Mouse (Mus musculus) neural tube, embryonic 14.5 days (tissue): ENCODE measurements at regions not wholly inside any gene's neighbourhood (a gene's known extent, or its start where the extent isn't known, plus 50 kb on each side); places are given as distances from the start of the nearest gene placed in this dataset.

Experiments
- ATAC-seq: fragments of 200-750 bp; cut with Nextera tagmentation; 2 replicates; pipeline ENCODE4 v1.8.0; 2017; ENCODE audit warnings: low read depth, mild to moderate bottlenecking, moderate TSS enrichment, moderate library complexity
- H3K27ac ChIP-seq: fragments of 300-500 bp; sonication (generic); 2 replicates; pipeline ENCODE4 v1.5.1; 2014; ENCODE audit warnings: low read depth, mild to moderate bottlenecking, control low read depth, low read length, moderate library complexity, mixed read lengths
- H3K27me3 ChIP-seq: fragments of 300-500 bp; sonication (generic); 2 replicates; pipeline ENCODE4 v1.6.1; 2014; ENCODE audit warnings: low read length; ENCODE audit not compliant: control insufficient read depth, insufficient read depth
- H3K36me3 ChIP-seq: fragments of 300-500 bp; sonication (generic); 2 replicates; pipeline ENCODE4 v1.6.1; 2014; ENCODE audit warnings: low read length, mixed read lengths; ENCODE audit not compliant: control insufficient read depth, insufficient read depth
- H3K4me1 ChIP-seq: fragments of 300-500 bp; sonication (generic); 2 replicates; pipeline ENCODE4 v1.6.1; 2014; ENCODE audit warnings: low read length; ENCODE audit not compliant: control insufficient read depth, insufficient read depth
- H3K4me2 ChIP-seq: fragments of 300-500 bp; sonication (generic); 2 replicates; pipeline ENCODE4 v1.6.1; 2014; ENCODE audit warnings: mild to moderate bottlenecking, low read depth, low read length, control low read depth
- H3K4me3 ChIP-seq: fragments of 300-500 bp; sonication (generic); 2 replicates; pipeline ENCODE4 v1.5.1; 2014; ENCODE audit warnings: low read depth, low read length, control low read depth, mixed read lengths
- H3K9ac ChIP-seq: fragments of 300-500 bp; sonication (generic); replicated peaks from 2 replicates; pipeline ENCODE4 v1.6.1; 2014; ENCODE audit warnings: low read depth, mild to moderate bottlenecking, control low read depth, low read length, mixed read lengths
- H3K9me3 ChIP-seq: fragments of 300-500 bp; sonication (generic); 2 replicates; pipeline ENCODE4 v1.6.1; 2016; ENCODE audit warnings: low read length; ENCODE audit not compliant: control insufficient read depth
- WGBS: fragments of 180-500 bp; shearing (Covaris S2); extraction: QIAGEN DNeasy Blood & Tissue Kit; methylation state at CpG from one replicate; pipeline ENCODE4 v1.1.7; 2014; 5-methylcytosine and 5-hydroxymethylcytosine counted together

DNA sequence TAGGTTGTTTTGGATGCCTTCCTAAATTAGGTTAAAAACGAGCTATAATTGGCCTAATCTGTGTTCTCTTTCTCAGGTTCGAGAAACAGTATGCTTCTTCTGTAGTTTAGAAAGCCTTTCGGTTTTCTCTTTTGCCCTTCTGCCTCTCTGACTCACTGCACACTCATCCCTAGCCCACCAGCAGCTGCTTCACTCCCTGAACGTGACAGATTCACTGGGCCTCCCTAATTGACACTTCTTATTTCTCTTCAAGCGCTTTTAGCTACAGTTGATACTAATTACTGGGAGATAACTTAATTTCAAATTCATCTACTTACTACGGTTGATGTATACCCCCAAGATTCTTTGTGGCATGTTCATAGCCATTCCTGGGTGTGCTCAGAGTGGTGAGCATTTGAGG, 208.9 kb upstream of the Tle4 start:
- H3K27me3 ChIP-seq: no peaks in the 10 kb centered on the region
- ATAC-seq: no peak
- H3K9me3 ChIP-seq: no peaks in the 10 kb centered on the region
- H3K4me1 ChIP-seq: no peaks in the 10 kb centered on the region
- H3K36me3 ChIP-seq: no peaks in the 10 kb centered on the region
- 67% methylated on average over 6 of the region's 6 CpGs for WGBS
- no peak overlapping the region for H3K9ac ChIP-seq
- no peak overlapping the region for H3K4me2 ChIP-seq
- H3K4me3 ChIP-seq: no peak overlapping the region
- H3K27ac ChIP-seq: no peak overlapping the region

DNA sequence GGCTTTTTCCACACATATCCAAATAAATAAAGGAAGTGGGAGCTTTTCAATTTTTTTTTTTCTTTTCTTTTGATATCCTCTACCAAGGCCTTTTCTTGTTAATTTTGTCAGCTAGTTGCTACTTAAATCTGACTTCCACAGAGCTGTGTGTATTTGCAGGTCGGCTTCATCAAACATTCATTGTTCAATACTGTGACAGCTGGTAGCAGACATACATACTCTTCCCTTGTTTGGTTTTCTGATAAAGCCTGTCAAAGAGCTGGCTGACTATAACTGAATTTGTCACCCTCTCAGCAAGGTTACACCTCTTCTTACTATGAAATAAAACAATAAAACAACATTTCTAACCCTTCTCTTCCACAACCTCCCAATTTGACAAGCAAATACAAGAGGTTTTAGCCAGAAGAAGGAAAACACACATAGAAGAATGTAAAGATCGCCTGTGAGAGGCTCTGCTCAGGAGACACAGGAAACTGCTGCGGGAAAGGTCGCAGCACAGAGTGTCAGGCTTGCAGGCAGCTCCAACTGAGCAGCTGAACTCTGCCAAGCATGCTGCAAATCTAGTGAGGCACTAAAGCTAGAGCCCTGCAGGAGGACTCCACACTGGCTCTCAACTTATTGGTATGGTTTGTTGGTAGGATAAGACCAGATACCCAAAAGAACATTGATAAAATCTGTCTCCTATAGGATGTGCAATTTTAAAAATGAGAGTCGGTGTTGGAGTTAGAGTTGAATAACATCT, 205.2 kb upstream of the Tle4 start:
- Histone ChIP-seq H3K27ac (no peak overlapping the region), H3K4me3 (no peak overlapping the region), H3K27me3 (no peaks in the 10 kb centered on the region), H3K9ac (no peak overlapping the region), H3K36me3 (no peaks in the 10 kb centered on the region), H3K4me1 (no peaks in the 10 kb centered on the region), H3K9me3 (no peaks in the 10 kb centered on the region), H3K4me2 (no peak overlapping the region)
- WGBS: 33% methylated on average over 5 of the region's 5 CpGs
- no peak for ATAC-seq

DNA sequence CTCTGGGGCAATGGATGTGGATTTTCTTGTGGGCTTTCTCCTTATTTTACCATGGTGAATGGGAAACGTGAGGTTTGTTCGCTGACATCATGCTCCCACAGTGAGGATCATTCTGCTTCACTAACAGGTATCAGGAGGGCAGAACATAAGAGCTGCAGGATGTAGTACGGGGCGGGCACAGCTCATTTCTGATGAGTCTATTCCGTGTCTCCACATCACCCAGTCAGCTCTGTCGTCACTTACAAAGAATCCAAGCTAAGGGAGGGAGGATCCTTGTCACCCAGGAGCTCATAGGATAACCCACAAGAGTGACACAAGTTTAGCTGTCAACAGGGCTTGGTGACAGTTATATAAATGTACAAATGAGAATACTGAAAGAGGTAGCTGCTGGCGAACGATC, 203.8 kb upstream of the Tle4 start:
- H3K9ac ChIP-seq: no peak overlapping the region
- H3K27me3 ChIP-seq: no peaks in the 10 kb centered on the region
- no peaks in the 10 kb centered on the region for H3K36me3 ChIP-seq
- no peak overlapping the region for H3K4me2 ChIP-seq
- ATAC-seq: no peak
- 79% methylated on average over 8 of the region's 8 CpGs for WGBS
- H3K4me1 ChIP-seq: no peaks in the 10 kb centered on the region
- no peaks in the 10 kb centered on the region for H3K9me3 ChIP-seq
- no peak overlapping the region for H3K27ac ChIP-seq
- H3K4me3 ChIP-seq: no peak overlapping the region

DNA sequence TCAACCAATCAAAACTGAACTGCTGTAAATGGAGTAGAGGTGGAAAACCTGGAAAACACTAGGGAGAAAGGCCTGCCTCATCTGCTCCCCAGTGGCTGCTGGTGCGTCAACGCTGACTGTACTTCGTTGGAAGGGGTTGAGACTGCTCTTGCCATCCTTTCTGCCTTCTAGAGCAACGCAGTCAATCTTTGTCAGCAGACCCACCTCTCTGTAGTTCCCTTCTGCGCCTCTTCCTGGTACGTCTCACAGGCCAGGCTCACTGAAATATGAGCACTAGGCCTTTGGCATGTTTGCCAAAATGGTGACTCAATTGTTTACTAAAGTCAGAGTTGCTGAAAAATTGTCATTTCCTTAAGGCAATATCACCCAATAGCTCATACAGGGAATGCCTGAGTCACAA, 201.2 kb upstream of the Tle4 start:
- no peak overlapping the region for H3K4me2 ChIP-seq
- H3K4me3 ChIP-seq: no peak overlapping the region
- no peak overlapping the region for H3K9ac ChIP-seq
- no peaks in the 10 kb centered on the region for H3K36me3 ChIP-seq
- 87% methylated on average over 6 of the region's 6 CpGs for WGBS
- no peaks in the 10 kb centered on the region for H3K27me3 ChIP-seq
- H3K27ac ChIP-seq: no peak overlapping the region
- no peaks in the 10 kb centered on the region for H3K9me3 ChIP-seq
- no peak for ATAC-seq
- H3K4me1 ChIP-seq: no peaks in the 10 kb centered on the region

DNA sequence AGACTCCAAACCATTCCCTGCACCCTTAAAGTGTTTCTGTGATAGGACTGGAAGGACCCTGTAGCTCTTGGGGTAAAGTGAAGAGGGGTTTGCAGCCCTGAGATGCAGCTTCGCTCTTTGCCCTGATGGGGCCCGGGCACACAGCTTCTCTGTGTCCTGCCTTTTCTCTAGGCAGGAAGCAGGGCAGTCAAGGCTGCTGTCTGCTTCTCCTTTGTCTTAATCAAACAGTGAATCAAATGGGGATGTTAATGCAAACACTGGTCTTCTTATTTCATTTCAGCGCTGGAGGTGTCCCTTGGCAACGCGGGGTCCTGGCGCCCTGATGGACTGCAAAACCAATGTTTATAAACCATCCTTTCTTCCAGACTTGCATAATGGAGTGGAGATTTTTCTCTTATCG, 200.6 kb upstream of the Tle4 start:
- Histone ChIP-seq H3K4me1 (no peaks in the 10 kb centered on the region), H3K4me2 (no peak overlapping the region), H3K27me3 (no peaks in the 10 kb centered on the region), H3K4me3 (no peak overlapping the region), H3K9me3 (no peaks in the 10 kb centered on the region), H3K9ac (no peak overlapping the region), H3K27ac (no peak overlapping the region), H3K36me3 (no peaks in the 10 kb centered on the region)
- ATAC-seq: no peak
- 70% methylated on average over 7 of the region's 7 CpGs for WGBS

DNA sequence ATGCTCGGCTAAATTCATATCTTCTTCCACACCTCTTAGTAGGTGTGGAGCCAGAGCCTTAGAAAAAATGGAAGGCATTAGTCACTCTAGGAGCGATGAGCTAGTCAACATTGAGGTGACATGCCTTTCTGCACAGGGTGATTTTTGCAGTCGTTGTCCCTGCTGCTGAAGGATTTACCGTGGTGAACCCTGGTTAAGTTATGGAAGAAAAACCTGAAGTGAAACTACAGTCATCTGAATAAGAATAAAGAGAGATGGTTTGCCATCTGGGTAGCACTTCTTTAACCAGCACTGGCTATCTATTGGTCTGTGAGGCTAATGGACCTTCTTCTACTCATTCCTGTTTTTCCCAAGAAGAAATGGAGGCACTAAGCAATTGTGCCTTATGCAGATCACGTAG, 198.1 kb upstream of the Tle4 start:
- 86% methylated on average over 5 of the region's 5 CpGs for WGBS
- Histone ChIP-seq H3K27me3 (no peaks in the 10 kb centered on the region), H3K36me3 (no peaks in the 10 kb centered on the region), H3K4me3 (no peak overlapping the region), H3K9me3 (no peaks in the 10 kb centered on the region), H3K4me2 (no peak overlapping the region), H3K4me1 (no peaks in the 10 kb centered on the region), H3K27ac (no peak overlapping the region), H3K9ac (no peak overlapping the region)
- ATAC-seq: no peak

DNA sequence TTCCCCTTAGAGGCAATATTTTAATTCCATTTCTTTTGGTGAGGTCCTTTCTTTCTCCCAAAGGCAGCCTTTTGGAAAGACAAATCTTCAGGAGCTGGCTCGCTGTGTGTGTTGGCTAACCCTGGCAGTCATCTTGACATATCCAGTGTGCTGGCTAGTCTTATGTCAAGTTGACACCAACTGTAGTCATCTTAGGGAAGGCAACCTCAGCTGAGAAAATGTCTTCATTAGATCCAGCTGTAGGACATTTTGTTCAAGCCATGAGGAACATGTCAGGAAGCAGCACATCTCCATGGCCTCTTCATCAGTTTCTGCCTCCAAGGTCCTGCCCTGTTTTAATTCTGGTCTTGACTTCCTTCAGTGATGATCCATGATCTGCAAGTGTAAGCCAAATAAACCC, 192.1 kb upstream of the Tle4 start:
- no peaks in the 10 kb centered on the region for H3K36me3 ChIP-seq
- no peaks in the 10 kb centered on the region for H3K4me1 ChIP-seq
- WGBS: 86% methylated on average over 1 of the region's 1 CpGs
- H3K9ac ChIP-seq: no peak overlapping the region
- no peaks in the 10 kb centered on the region for H3K9me3 ChIP-seq
- H3K27me3 ChIP-seq: no peaks in the 10 kb centered on the region
- no peak for ATAC-seq
- no peak overlapping the region for H3K27ac ChIP-seq
- no peak overlapping the region for H3K4me2 ChIP-seq
- H3K4me3 ChIP-seq: no peak overlapping the region

DNA sequence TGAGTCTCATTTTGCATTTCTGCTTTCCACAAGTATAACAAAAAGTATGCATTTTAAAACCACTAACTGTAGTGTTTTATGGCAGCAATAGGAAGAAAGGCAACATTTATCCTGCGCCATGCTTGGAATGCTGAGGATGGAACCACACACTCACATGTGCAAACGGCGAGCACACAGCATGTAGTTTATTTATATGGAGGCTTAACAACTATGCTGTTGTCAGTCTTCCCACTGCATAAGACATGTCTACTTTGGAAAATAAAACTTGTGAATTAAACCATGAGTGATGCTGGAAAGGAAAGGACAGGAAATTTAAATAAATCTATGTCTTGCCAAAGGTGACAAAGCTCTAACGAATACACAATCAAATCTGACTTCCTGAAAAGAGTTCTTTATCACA, 190.8 kb upstream of the Tle4 start:
- Histone ChIP-seq H3K27ac (no peak overlapping the region), H3K4me3 (no peak overlapping the region), H3K9me3 (no peaks in the 10 kb centered on the region), H3K4me2 (no peak overlapping the region), H3K27me3 (no peaks in the 10 kb centered on the region), H3K9ac (no peak overlapping the region), H3K36me3 (no peaks in the 10 kb centered on the region), H3K4me1 (no peaks in the 10 kb centered on the region)
- ATAC-seq: no peak
- 84% methylated on average over 4 of the region's 4 CpGs for WGBS

DNA sequence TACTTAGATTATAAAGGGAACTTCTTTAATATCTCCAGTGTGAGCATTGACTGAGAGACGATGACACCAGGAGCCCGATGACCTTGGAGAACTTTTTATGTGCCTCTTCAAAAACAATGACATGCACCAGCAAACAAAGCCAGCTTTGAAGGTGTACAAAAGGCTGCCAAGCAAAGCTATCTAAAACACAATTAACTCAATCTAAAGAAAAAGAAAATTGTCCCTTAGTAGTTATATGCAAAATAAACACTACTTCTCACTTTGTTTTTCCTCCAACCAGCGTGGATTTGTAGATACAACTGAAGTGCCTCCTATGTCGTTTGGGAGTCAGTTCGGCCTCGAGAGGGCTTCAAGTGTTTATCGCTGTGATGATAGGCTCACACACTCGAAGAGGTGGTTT, 189.0 kb upstream of the Tle4 start:
- Histone ChIP-seq H3K9me3 (no peaks in the 10 kb centered on the region), H3K27ac (no peak overlapping the region), H3K4me2 (no peak overlapping the region), H3K4me1 (no peaks in the 10 kb centered on the region), H3K36me3 (no peaks in the 10 kb centered on the region), H3K27me3 (no peaks in the 10 kb centered on the region), H3K4me3 (no peak overlapping the region), H3K9ac (no peak overlapping the region)
- ATAC-seq: no peak
- WGBS: 66% methylated on average over 8 of the region's 8 CpGs
